Mouse (Mus musculus): Measurements from ENCODE around the gene Krtap16-3.

DNA sequence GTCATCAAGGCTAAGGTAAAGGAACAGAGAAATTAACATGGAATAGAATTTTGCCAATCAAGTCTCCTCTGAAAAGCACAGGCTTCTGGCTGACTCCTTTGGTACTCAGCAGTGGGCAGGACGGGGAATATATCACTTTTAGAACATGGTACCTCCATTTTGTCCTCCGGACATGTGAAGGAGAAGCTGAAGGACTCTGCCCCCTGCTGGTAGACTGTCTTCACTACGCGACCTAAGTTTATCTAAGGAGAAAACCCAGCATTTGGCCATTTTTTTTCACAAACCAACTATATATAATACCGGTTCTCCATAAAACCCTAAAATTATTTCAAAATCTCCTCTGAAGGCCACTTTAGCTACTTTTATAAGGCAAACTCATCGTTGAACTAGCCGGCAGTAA lies 24.4 kb downstream of the Krtap16-3 start:
- TF ChIP-seq POLR2A (IDR thresholded peaks at IDR 0.05; ENCODE audit: insufficient read depth, low read depth, low read length) (no peak), CTCF (IDR thresholded peaks at IDR 0.05; ENCODE audit: insufficient read depth, low read depth, low read length) (no peak)
